ENCODE assay signal across 7 mouse cellular contexts in the genomic region with DNA sequence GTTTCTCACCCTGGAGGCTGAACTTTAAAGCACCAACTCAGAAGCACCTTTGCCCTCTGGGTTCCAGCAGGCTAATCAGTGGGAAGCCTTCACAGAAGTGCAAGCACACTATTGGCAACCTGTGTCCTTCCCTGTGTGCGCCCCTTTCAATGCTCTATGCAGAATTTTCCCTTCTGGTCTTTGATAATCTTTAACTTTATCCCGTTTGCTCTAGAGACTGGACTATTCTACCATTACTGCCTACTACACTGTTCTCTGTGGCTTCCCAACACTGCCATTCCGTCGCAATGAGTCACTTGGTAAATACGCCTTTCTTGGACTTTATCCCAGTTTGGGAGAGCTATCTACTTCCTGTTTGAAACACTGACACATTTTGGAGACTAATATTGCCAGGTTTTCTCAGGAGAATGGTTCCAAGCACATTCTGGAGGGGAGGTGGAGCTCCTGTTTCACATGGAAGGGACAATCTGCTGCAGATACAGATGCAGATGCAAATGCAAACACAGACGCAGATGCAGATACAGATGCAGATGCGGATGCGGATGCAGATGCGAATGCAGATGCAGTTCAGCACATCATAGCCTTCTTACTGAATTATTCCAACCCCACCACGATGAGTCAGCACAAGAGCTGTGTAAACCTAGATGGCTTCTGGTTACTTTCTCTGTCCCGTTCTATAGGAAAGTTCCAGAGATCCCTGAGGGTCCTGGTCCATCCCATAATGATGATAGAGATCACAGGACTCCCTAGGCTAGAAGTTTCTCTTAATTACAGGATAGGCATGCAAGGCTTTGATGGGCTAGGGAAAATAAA. TPM values are rescaled to one million over a fixed set of nuclear protein-coding genes. Genes with fewer than 3 reads are reported as not detected.
DNase-seq lines count a peak whose midpoint lies in the region; ATAC-seq and TF ChIP-seq lines count a peak whose summit lies in the region.

No protein-coding gene starts in this region.

- H3K4me2 ChIP-seq in heart, embryonic 13.5 days, result 0 out of 2 replicates have a peak overlapping the region, but pooled peaks have one; percentile 4
- 0 out of 2 replicates have a peak overlapping the region, but pooled peaks have one; percentile 0 for H3K4me2 ChIP-seq in lung, postnatal 0 days (replicated peaks; ENCODE audit: low read depth, low read length)
- no peak overlapping the region for H3K4me2 ChIP-seq in forebrain, embryonic 16.5 days (ENCODE audit: low read length)

- peak; percentile 72 for DNase-seq in MEL-GATA-1-ER (ENCODE audit: extremely low read depth, low read depth)
- DNase-seq in adrenal gland, adult 2 months, result peak; percentile 74
- peak; percentile 95 for DNase-seq in large intestine, adult 2 months (ENCODE audit: low read depth, low spot score)
- peak; percentile 98 for DNase-seq in lung, postnatal 0 days (ENCODE audit: low spot score)

- peak; percentile 82 for TF ChIP-seq EP300 in lung, postnatal 0 days (IDR thresholded peaks at IDR 0.05)

- H3K9me3 ChIP-seq in heart, embryonic 13.5 days, result no peaks in the 10 kb centered on the region
- H3K9me3 ChIP-seq in lung, postnatal 0 days (ENCODE audit: low read length), result no peaks in the 10 kb centered on the region
- no peaks in the 10 kb centered on the region for H3K9me3 ChIP-seq in forebrain, embryonic 16.5 days (ENCODE audit: control insufficient read depth, low read length)

- peak; percentile 55; the same call in 1 of the 2 replicates for ATAC-seq in heart, embryonic 13.5 days (ENCODE audit: extremely low read depth, insufficient number of reproducible peaks, low FRiP score, low TSS enrichment)
- ATAC-seq in lung, postnatal 0 days, result peak; percentile 97
- ATAC-seq in erythroblast, adult 5-6 weeks (replicated peaks; ENCODE audit: low FRiP score, poor library complexity, severe bottlenecking), result no peak
- no peak for ATAC-seq in forebrain, embryonic 16.5 days

- H3K4me1 ChIP-seq in heart, embryonic 13.5 days, result peaks cover 34% of the 10 kb centered on the region
- H3K4me1 ChIP-seq in lung, postnatal 0 days (ENCODE audit: insufficient read depth, low read depth, low read length), result peaks cover 7% of the 10 kb centered on the region; the same call in 1 of the 2 replicates
- 0 out of 2 replicates have a peak, but pooled peaks cover 3% of the 10 kb centered on the region for H3K4me1 ChIP-seq in forebrain, embryonic 16.5 days (replicated peaks; ENCODE audit: control insufficient read depth, insufficient read depth, low read length)

- TF ChIP-seq CTCF in lung, postnatal 0 days (IDR thresholded peaks at IDR 0.05), result no peak

- no peaks in the 10 kb centered on the region for H3K36me3 ChIP-seq in heart, embryonic 13.5 days
- no peaks in the 10 kb centered on the region for H3K36me3 ChIP-seq in lung, postnatal 0 days (ENCODE audit: insufficient read depth, low read length)
- no peaks in the 10 kb centered on the region for H3K36me3 ChIP-seq in forebrain, embryonic 16.5 days (ENCODE audit: control insufficient read depth, insufficient read depth)

- no peaks in the 10 kb centered on the region for H3K27me3 ChIP-seq in heart, embryonic 13.5 days (replicated peaks)
- no peaks in the 10 kb centered on the region for H3K27me3 ChIP-seq in lung, postnatal 0 days (replicated peaks; ENCODE audit: insufficient read depth, low read length)
- no peaks in the 10 kb centered on the region for H3K27me3 ChIP-seq in forebrain, embryonic 16.5 days (replicated peaks; ENCODE audit: control insufficient read depth, insufficient read depth, low read length)

- H3K9ac ChIP-seq in heart, embryonic 13.5 days, result no peak overlapping the region
- no peak overlapping the region for H3K9ac ChIP-seq in lung, postnatal 0 days (replicated peaks; ENCODE audit: low read depth)
- no peak overlapping the region for H3K9ac ChIP-seq in forebrain, embryonic 16.5 days (replicated peaks; ENCODE audit: low read depth, low read length)

- peak overlapping the region; percentile 80 for H3K27ac ChIP-seq in heart, embryonic 13.5 days (replicated peaks)
- 0 out of 2 replicates have a peak overlapping the region, but pooled peaks have one; percentile 5 for H3K27ac ChIP-seq in lung, postnatal 0 days (ENCODE audit: low read length)
- H3K27ac ChIP-seq in forebrain, embryonic 16.5 days (ENCODE audit: low read length), result no peak overlapping the region

- no peak overlapping the region for H3K4me3 ChIP-seq in heart, embryonic 13.5 days
- no peak overlapping the region for H3K4me3 ChIP-seq in lung, postnatal 0 days (ENCODE audit: low read depth, low read length)
- no peak overlapping the region for H3K4me3 ChIP-seq in forebrain, embryonic 16.5 days (replicated peaks; ENCODE audit: low read length)

- 49% methylated on average over 11 of the region's 11 CpGs for WGBS in heart, embryonic 13.5 days
- WGBS in large intestine, adult 2 months, result 18% methylated on average over 11 of the region's 11 CpGs
- WGBS in lung, postnatal 0 days, result 34% methylated on average over 11 of the region's 11 CpGs
- WGBS in forebrain, embryonic 16.5 days, result 73% methylated on average over 11 of the region's 11 CpGs

RNA-seq across cellular contexts. Expression of a gene that starts 34.4 kb away (rescaled TPM):
- total RNA-seq in adrenal gland, adult 2 months (2021), result 10 to 100 TPM; 22.0 to 26.3 TPM
- polyA plus RNA-seq in adrenal gland, adult 2 months (2012; rRNA removed), result 3.3 and 3.4 TPM in 2 replicates
- 8.8 and 10.0 TPM in 2 replicates for polyA plus RNA-seq in heart, embryonic 13.5 days (2015; fragmentation: Nextera tagmentation; extraction: Ambion mirVana)
- 3.3 and 12.9 TPM in 2 replicates for polyA plus RNA-seq in large intestine, adult 2 months (2012; rRNA removed)
- polyA plus RNA-seq in lung, postnatal 0 days (2015; fragmentation: Nextera tagmentation; extraction: Ambion mirVana), result 12.6 and 14.0 TPM in 2 replicates
- 6.3 and 10.0 TPM in 2 replicates for total RNA-seq in erythroblast, adult 5-6 weeks (2015; ENCODE audit: low replicate concordance)
- total RNA-seq in erythroblast, adult 5-6 weeks (2017; ENCODE audit: low replicate concordance), result 2.9 and 4.5 TPM in 2 replicates
- 7.5 and 9.3 TPM in 2 replicates for polyA plus RNA-seq in forebrain, embryonic 16.5 days (2015; fragmentation: Nextera tagmentation; extraction: Ambion mirVana)

Comparison
In these comparisons a context has a peak if more than half of its experiments do, and no peak if none do; other contexts are left out.
1. ATAC-seq: peak in heart, embryonic 13.5 days (single experiment) and lung, postnatal 0 days (single experiment); none in erythroblast, adult 5-6 weeks (single experiment) and forebrain, embryonic 16.5 days (single experiment).
2. Peak in every context shown above with its lines, with median percentiles within 50 percentile points of each other: DNase-seq.